Mouse (Mus musculus) ovary, postnatal 10 days (tissue): ENCODE data around the gene Nepro.

Experiments used
- DNase-seq: peaks from one replicate; pipeline ENCODE4 v3.0.0; 2022; ENCODE audit warnings: low spot score

The Nepro gene

GRCm38 (mm10) chr16:44767506-44767905, 43.4 kb downstream of the Nepro start:
- DNase-seq: no peak

- no peak for DNase-seq
Measured at GRCm38 (mm10) chr16:44767967-44768366, 43.9 kb downstream of the Nepro start.

GRCm38 (mm10) chr16:44772577-44772976, 48.5 kb downstream of the Nepro start:
- no peak for DNase-seq

GRCm38 (mm10) chr16:44773673-44774072, 49.6 kb downstream of the Nepro start:
- no peak for DNase-seq

- DNase-seq: no peak
Measured at GRCm38 (mm10) chr16:44774201-44774600, 50.1 kb downstream of the Nepro start.

- DNase-seq: no peak
Measured at GRCm38 (mm10) chr16:44778538-44779147, 54.5 kb downstream of the Nepro start.

- no peak for DNase-seq
Measured at GRCm38 (mm10) chr16:44779494-44779893, 55.4 kb downstream of the Nepro start.

- no peak for DNase-seq
Measured at GRCm38 (mm10) chr16:44780751-44781150, 56.6 kb downstream of the Nepro start.
